Mouse (Mus musculus) ES-E14 (cell line): ENCODE results near the gene Eps8l1. TPM values are rescaled to one million over a fixed set of nuclear protein-coding genes. Genes with fewer than 3 reads are reported as not detected.
A peak's percentile ranks its signal among the peaks of the same experiment; 100 is the strongest.

Experiments
- DNase-seq: peaks from one replicate; pipeline ENCODE4 v3.0.0-alpha.2; 2013; ENCODE audit warnings: low read depth, low spot score
- H3K27ac ChIP-seq: 2 replicates; pipeline ENCODE4 v1.5.1; 2012; ENCODE audit warnings: low read depth, mild to moderate bottlenecking, low read length, moderate library complexity, mixed read lengths; ENCODE audit not compliant: poor library complexity, insufficient read depth, severe bottlenecking
- H3K36me3 ChIP-seq: 2 replicates; pipeline ENCODE4 v1.6.1; 2012; ENCODE audit warnings: mild to moderate bottlenecking, low read length, moderate library complexity, mixed read lengths; ENCODE audit not compliant: control insufficient read depth, poor library complexity, insufficient read depth, severe bottlenecking
- H3K4me1 ChIP-seq, 2 experiments: fragments of 150-350 bp in 1 of 2; sonication (generic) in 1 of 2; 2 replicates each; pipeline ENCODE4 v1.6.1; 2012; ENCODE audit warnings: low read length in 2 of 2, mild to moderate bottlenecking in 1 of 2, mixed read lengths in 1 of 2; ENCODE audit not compliant: control insufficient read depth in 2 of 2, insufficient read depth in 2 of 2, poor library complexity in 1 of 2
- H3K4me3 ChIP-seq, 2 experiments: fragments of 150-350 bp in 1 of 2; sonication (generic) in 1 of 2; 2 replicates each; pipeline ENCODE4 v1.5.1; 2012; ENCODE audit warnings: low read length in 2 of 2, low read depth in 1 of 2, mild to moderate bottlenecking in 1 of 2, mixed read lengths in 1 of 2; ENCODE audit not compliant: insufficient read depth in 1 of 2, poor library complexity in 1 of 2, severe bottlenecking in 1 of 2
- H3K9ac ChIP-seq: 2 replicates; pipeline ENCODE4 v1.6.1; 2012; ENCODE audit warnings: low read depth, mild to moderate bottlenecking, low read length, mixed read lengths; ENCODE audit not compliant: poor library complexity, insufficient read depth, severe bottlenecking
- H3K9me3 ChIP-seq: fragments of 150-350 bp; sonication (generic); 2 replicates; pipeline ENCODE4 v1.6.1; 2012; ENCODE audit warnings: low read depth, mild to moderate bottlenecking, low read length; ENCODE audit not compliant: control insufficient read depth, insufficient read depth
- CHD2 ChIP-seq: IDR thresholded peaks from 2 replicates; pipeline ENCODE4 v1.6.1; 2014; ENCODE audit warnings: mild to moderate bottlenecking, low read depth, low read length, inconsistent platforms
- HCFC1 ChIP-seq: IDR thresholded peaks from 2 replicates; pipeline ENCODE4 v1.6.1; 2012; ENCODE audit warnings: low read length, inconsistent platforms, borderline replicate concordance; ENCODE audit not compliant: insufficient read depth
- MAFK ChIP-seq: IDR thresholded peaks from 2 replicates; pipeline ENCODE4 v1.6.1; 2014; ENCODE audit warnings: mild to moderate bottlenecking, low read depth, low read length, inconsistent platforms; ENCODE audit not compliant: insufficient read depth
- ZC3H11A ChIP-seq: IDR thresholded peaks from 2 replicates; pipeline ENCODE4 v1.6.1; 2012; ENCODE audit warnings: low read depth, mild to moderate bottlenecking, inconsistent platforms, low read length, borderline replicate concordance
- ZNF384 ChIP-seq: IDR thresholded peaks from 2 replicates; pipeline ENCODE4 v1.6.1; 2012; ENCODE audit warnings: low read depth, low read length, inconsistent platforms
- in situ Hi-C, 2 experiments: fragments of 600-800 bp; cut with MboI; formaldehyde crosslinking; loops; one replicate each; pipeline ENCODE4 v1.15.1; 2025; ENCODE audit warnings: low sequenced_read_pairs in 2 of 2, inconsistent platforms in 1 of 2; ENCODE audit not compliant: unreplicated experiment in 2 of 2
- total RNA-seq: library from RNA; depleted of rRNA; stranded (reverse); fragments of 300-350 nt; gene quantifications from 2 replicates; pipeline ENCODE4 v1.2.3, GENCODE M21; 2012; rRNA removed

Eps8l1 gene
- total RNA-seq, 1 experiment: 0.18 TPM

- in situ Hi-C loops: no loop called here
- H3K36me3 ChIP-seq: no peaks in the 10 kb centered on the region
- H3K9me3 ChIP-seq: no peaks in the 10 kb centered on the region
- H3K4me1 ChIP-seq: peaks cover 3 to 21% of the 10 kb centered on the region in 2 experiments; a peak in 1 of 4 replicates
- no peak for DNase-seq
- TF ChIP-seq MAFK (no peak), HCFC1 (no peak), CHD2 (no peak), ZNF384 (no peak), ZC3H11A (no peak)
- no peak overlapping the region for H3K27ac ChIP-seq
- H3K4me3 ChIP-seq: peak overlapping the region; percentile 51 to 52
- peak overlapping the region; percentile 65 for H3K9ac ChIP-seq
These were observed 66.8 kb downstream of the Eps8l1 start for GRCm38 (mm10) chr7:4527302-4527689.

Other genes starting within 250 kb of the Eps8l1 start
- gene Lilra5, start 222.9 kb upstream of the Eps8l1 start, total RNA-seq: not detected in 2 replicates
- gene Ncr1, start 123.0 kb upstream of the Eps8l1 start, total RNA-seq: not detected in 2 replicates
- not detected in 2 replicates for gene Gp6, start 62.9 kb upstream of the Eps8l1 start, total RNA-seq
- 25.3 and 27.0 TPM in 2 replicates for gene Rdh13, start 15.0 kb upstream of the Eps8l1 start, total RNA-seq
- 83.2 and 126 TPM in 2 replicates for gene Ppp1r12c, start 41.0 kb downstream of the Eps8l1 start, total RNA-seq
- 6.3 and 8.4 TPM in 2 replicates for gene Tnnt1, start 55.7 kb downstream of the Eps8l1 start, total RNA-seq
- 7.8 and 17.9 TPM in 2 replicates for gene Tnni3, start 63.6 kb downstream of the Eps8l1 start, total RNA-seq
- gene Dnaaf3, start 71.8 kb downstream of the Eps8l1 start, total RNA-seq: 3.1 and 6.3 TPM in 2 replicates
- 3.0 and 8.7 TPM in 2 replicates for gene Syt5, start 86.9 kb downstream of the Eps8l1 start, total RNA-seq
- 0.18 TPM in 1 of 2 replicates, not detected in the other for gene Ptprh, start 143.4 kb downstream of the Eps8l1 start, total RNA-seq
- gene Tmem86b, start 170.7 kb downstream of the Eps8l1 start, total RNA-seq: 8.1 and 8.6 TPM in 2 replicates
- 55.4 and 62.9 TPM in 2 replicates for gene Ppp6r1, start 198.3 kb downstream of the Eps8l1 start, total RNA-seq
- 56.6 and 61.2 TPM in 2 replicates for gene Hspbp1, start 224.4 kb downstream of the Eps8l1 start, total RNA-seq
- 20.7 and 26.2 TPM in 2 replicates for gene Brsk1, start 229.9 kb downstream of the Eps8l1 start, total RNA-seq